Mouse (Mus musculus): ENCODE data around the gene Xpo5.
A peak's percentile ranks its signal among the peaks of the same experiment; 100 is the strongest.

Xpo5 gene

DNA sequence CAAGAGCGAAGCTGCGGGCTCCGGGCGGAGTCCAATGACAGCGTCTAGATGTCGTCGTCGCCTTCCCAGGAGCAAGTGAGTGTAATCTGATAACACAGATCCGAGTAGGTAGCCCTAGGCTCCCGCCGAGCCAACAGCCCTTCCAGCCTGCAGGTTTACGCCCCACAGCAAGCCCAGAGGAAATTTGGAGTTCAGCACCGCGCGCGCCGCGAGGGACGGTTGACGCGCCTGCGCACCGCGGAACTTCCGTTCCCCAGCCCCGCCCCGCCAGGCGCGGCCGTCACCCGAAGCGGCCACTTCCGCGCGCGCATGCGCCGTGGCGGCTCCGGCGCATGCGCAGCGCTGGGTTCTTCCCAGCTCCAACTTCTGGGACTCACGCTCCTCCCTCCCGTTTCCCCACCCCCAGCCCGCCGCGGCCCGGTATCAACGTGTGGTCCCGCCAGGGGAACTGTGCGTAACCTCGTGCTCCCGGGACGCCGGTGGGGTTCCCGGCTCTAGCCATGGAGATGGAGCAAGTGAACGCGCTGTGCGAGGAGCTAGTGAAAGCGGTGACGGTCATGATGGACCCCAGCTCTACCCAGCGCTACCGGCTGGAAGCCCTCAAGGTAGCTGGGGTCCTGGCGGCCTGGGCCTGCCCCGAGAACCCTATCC is at the start of gene Xpo5, which contains the start of gene Polh:
TSS of gene Xpo5 (plus strand) at position 362 of the 651 bp plus-strand sequence.
TSS of gene Polh (minus strand) at position 225 of the 651 bp plus-strand sequence.
- DNase-seq (ENCODE audit: low spot score in 2 of 2) = peak; percentile 87

DNA sequence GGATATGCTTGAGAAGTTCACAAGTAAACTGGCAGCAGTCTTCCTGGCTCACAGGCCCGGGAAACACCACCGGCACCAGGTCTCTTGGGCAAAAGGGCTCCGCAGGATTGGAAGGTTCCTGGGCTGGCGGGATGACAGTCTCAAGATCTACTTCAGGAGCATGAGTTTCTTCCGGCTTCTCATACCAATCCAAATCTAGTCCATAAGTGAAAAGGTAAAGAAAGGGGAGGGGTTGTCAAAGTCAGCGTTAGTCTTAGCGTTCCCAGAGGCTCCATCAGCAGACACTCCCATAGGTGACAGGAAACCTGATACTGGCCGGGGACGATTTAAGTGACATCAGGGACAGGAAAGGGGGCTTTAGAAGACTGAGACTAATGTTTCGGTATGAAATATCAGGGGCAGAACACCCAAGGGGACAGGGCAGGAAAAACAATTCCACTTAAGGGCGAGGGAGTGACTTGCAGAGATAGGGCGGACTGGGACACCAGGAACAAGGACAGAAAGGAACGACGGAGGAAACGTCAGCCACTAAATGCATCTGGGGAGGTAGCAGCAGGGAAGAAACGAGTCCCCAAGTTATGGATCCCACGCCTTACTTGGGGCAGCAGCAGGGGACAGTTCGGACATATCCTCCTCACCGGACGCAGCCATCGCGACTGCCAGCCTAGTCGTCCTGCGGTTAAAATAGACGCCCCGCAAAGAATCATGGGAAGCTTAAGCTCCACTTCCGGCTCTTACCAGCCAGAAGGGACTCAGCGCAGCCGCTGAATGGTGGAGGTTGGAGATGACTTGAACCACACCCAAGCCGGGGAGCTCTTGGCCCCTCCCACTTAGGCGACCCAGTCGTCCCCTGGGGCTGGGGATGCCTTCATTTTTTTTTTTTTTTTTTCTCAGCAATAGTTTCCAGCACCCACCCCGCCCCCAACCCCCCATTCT is 49.5 kb upstream of the Xpo5 start, which contains the start of gene Mad2l1bp:
TSS of gene Mad2l1bp (minus strand) at position 707 of the 936 bp plus-strand sequence.
- peak; percentile 79 to 91 for DNase-seq (ENCODE audit: low spot score in 2 of 2)

DNA sequence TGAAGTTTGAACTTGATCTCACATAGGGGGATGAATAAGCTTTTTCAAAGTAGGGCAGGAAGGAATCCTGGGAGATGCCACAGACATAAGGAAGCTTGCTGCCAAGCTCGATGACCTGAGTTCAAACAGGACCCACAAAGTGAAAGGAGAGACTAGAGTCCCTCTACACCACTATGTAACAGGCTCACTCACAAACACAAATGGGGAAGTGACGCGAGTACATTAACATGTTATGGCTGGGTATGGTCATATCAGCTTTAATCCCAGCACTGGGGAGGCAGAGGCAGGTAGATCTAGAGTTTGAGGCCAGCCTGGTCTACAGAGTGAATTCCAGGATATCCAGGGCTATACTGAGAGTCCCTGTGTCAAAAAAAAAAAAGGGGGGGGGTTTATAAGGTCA is 48.2 kb upstream of the Xpo5 start:
- DNase-seq (ENCODE audit: low spot score in 2 of 2) = no peak

- DNase-seq (ENCODE audit: low spot score in 2 of 2) = no peak
Observed at GRCm38 (mm10) chr17:46156680-46157079, 45.9 kb upstream of the Xpo5 start.

- no peak for DNase-seq (ENCODE audit: low spot score in 2 of 2)
Observed at GRCm38 (mm10) chr17:46157131-46157530, 45.5 kb upstream of the Xpo5 start.

DNA sequence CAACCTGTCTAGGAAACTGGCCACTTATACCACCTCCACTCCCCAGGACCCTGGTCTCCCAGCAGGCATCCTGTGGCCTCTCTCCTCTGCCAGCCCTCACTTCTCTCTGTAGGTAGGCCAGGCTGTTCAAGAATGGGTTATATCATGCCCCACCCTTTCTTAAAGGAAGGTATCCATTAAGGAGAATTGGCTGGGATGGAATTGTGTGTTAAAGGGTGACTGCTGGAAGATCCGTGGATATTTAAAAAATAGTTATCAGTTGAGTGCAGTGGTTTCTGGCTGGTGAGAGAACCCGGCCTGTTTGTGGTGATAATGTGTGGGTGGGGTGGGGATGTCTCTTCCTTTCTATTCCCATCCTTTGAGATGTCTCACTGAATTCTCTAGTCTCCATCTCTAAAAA is 43.3 kb upstream of the Xpo5 start:
- DNase-seq (ENCODE audit: low spot score in 2 of 2) = no peak

GRCm38 (mm10) chr17:46160090-46160662 is 42.4 kb upstream of the Xpo5 start:
- DNase-seq (ENCODE audit: low spot score in 2 of 2) = peak; percentile 75 to 86

GRCm38 (mm10) chr17:46160686-46161085 is 41.9 kb upstream of the Xpo5 start, which contains the start of gene Gtpbp2:
Gtpbp2 (plus strand) TSS chr17:46161032.
- DNase-seq (ENCODE audit: low spot score in 2 of 2) = peak; percentile 97 to 99

DNA sequence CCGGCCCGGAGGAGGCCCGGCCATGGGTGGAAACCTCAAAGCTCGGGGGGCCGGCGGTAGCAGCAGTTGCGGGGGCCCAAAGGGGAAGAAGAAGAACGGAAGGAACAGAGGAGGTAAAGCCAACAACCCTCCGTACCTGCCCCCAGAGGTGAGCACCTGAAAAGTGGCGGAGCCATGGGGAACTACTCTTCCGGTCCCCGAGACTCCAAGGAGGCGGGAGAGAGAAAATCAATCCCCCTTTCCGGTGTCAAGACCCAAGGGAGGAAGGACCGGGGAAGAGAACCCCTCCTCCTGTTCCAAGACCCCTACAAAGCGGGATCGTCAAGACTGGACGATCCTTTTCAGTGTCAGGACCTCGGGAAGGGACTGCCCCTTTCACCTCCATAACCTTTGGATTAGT is 41.4 kb upstream of the Xpo5 start:
- no peak for DNase-seq (ENCODE audit: low spot score in 2 of 2)

DNA sequence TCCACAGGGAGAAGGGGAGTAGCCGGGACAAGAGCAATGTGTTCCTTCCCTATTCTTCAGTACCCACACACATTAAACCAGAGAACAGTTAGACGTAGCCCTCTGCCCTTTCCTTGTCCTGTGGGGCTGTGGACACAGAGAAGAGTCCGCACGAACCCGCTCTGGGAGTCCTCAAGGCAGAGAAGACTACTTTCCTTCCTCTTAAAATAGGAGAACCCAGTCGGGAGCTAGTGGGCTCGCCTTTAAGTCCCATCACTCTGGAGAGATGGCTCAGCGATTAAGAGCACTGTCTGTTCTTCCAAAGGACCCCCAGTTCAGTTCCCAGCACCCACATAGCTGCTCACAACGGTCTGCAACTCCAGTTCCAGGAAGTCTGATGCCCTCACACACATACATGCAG is 40.9 kb upstream of the Xpo5 start:
- DNase-seq (ENCODE audit: low spot score in 2 of 2) = no peak

- no peak for DNase-seq (ENCODE audit: low spot score in 2 of 2)
Observed at GRCm38 (mm10) chr17:46162551-46162950, 40.0 kb upstream of the Xpo5 start.

DNA sequence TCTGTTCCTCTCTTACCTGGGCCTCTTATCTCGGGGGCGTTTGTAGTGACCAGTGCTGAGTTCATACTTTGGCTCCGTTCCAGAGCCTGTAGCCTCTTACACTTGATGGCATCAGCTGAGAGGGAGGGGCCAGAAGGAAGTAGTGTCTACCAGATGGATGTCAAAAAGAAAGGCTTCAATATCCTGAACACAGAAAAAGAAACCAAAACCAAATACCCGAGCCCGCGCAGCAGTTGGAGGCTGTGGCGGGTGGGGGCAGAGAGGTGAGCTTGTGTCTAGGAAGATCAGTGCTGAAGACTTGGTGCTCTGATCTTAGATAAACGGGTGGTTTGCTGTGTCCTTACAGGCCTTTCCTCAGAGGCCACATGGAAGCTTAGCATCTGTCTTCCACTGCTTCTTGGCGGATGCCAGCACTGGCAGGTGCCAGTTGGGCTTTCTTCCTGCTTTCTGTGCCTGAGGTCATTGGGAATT is 39.6 kb upstream of the Xpo5 start:
- no peak for DNase-seq (ENCODE audit: low spot score in 2 of 2)

DNA sequence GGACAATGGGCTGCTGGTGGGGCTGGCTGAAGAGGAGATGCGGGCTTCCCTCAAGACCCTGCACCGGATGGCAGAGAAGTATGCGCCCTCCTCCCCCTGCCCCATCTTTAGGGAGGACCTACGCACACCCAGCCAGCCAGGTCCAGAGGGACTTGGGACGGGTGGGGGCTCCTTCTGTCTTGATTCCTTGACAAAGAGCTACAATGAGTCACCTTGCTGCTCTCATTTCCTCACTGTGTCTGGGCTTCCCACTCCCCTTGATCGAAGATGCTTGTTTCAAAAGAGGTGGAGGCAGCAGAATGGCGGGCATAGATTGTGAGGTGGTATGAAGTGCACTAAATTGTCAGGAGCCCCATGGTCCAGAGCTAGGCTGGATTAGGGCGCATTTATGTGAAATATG is 38.3 kb upstream of the Xpo5 start:
- no peak for DNase-seq (ENCODE audit: low spot score in 2 of 2)

- DNase-seq (ENCODE audit: low spot score in 2 of 2) = no peak
Observed at GRCm38 (mm10) chr17:46164791-46165190, 37.8 kb upstream of the Xpo5 start.

GRCm38 (mm10) chr17:46165460-46165859 is 37.1 kb upstream of the Xpo5 start:
- no peak for DNase-seq (ENCODE audit: low spot score in 2 of 2)

- DNase-seq (ENCODE audit: low spot score in 2 of 2) = no peak
Observed at GRCm38 (mm10) chr17:46166270-46166669, 36.3 kb upstream of the Xpo5 start.

- DNase-seq (ENCODE audit: low spot score in 2 of 2) = no peak
Observed at GRCm38 (mm10) chr17:46167014-46167413, 35.6 kb upstream of the Xpo5 start.

- no peak for DNase-seq (ENCODE audit: low spot score in 2 of 2)
Observed at GRCm38 (mm10) chr17:46168318-46168717, 34.3 kb upstream of the Xpo5 start.

GRCm38 (mm10) chr17:46168768-46169167 is 33.8 kb upstream of the Xpo5 start:
- DNase-seq (ENCODE audit: low spot score in 2 of 2) = no peak

DNA sequence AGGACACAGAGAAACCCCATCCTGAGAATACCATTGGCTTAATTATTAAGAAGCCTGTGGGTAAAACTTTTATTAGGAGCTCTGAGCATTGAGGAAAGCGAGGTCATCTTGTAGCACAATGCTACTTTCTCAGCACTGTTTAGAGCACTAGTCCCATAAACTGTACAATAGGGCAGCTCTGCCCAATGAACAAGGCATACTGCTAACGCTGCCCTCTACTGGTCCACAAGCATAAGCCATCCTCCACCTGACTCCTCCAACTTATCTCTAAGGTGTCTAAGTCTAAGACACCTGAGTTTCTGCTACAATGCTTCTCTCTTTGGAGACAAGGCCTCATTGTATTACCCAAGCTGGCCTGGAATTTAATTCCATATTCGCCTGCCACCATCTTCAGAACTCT is 32.0 kb upstream of the Xpo5 start:
- no peak for DNase-seq (ENCODE audit: low spot score in 2 of 2)

DNA sequence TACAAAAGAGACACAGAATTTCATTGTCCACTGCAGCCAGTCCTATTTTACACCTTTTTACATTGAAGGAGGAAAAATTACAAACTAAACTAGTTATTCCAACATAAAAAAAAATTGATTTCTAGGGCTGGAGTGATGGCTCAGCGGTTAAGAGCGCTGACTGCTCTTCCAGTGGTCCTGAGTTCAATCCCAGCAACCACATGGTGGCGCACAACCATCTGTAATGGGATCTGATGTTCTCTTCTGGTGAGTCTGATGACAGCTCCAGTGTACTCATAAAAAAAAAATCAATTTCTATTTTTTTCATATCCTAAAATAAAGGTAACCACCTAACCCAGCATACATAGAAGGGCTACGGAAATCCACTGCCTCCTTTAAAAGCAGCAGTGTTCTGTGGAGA is 20.3 kb upstream of the Xpo5 start:
- DNase-seq (ENCODE audit: low spot score in 2 of 2) = no peak

GRCm38 (mm10) chr17:46188829-46189228 is 13.8 kb upstream of the Xpo5 start:
- DNase-seq (ENCODE audit: low spot score in 2 of 2) = no peak
